Mouse (Mus musculus) bone marrow, adult 2 months (tissue): Measurements from ENCODE around the gene Sec1.

Experiments used
- CTCF ChIP-seq: fragments of 200-500 bp; IDR thresholded peaks from 2 replicates; pipeline ENCODE4 v1.5.1; 2011; ENCODE audit warnings: low read length, control low read depth; ENCODE audit not compliant: control insufficient read depth, insufficient read depth
- POLR2A ChIP-seq: fragments of 200-500 bp; IDR thresholded peaks from 2 replicates; pipeline ENCODE4 v1.6.1; 2011; ENCODE audit warnings: low read depth, mild to moderate bottlenecking, control low read depth, low read length, borderline replicate concordance; ENCODE audit not compliant: control insufficient read depth

DNA sequence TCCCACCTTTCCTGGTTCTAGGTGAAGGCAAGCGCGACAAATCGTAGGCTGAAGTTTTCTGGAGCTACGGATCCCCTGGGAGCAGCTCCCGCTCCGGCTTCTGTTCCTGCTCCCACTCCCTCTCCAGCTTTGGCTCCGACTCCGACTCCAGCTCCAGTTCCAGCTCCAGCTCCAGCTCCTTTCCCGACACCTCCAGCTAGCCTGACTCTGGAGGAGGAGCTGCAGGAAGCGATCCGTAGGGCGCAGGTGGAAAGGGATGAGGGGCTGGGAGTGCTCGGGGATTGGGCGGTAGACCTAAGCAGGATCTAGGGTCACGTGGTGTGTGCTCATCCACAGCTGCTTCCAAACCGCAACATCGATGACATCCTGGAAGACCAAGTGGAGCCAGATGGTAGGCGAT lies 50.0 kb downstream of the Sec1 start:
- TF ChIP-seq POLR2A (no peak), CTCF (no peak)
